Mouse (Mus musculus): ENCODE data around the gene Phactr2. TPM values are rescaled to one million over a fixed set of nuclear protein-coding genes. Genes with fewer than 3 reads are reported as not detected.

Phactr2 gene
- polyA plus RNA-seq, 1 experiment, result 3.5 TPM

- H3K4me3 ChIP-seq (ENCODE audit: extremely low read depth, insufficient read depth, insufficient read length), result no peak overlapping the region
- DNase-seq (ENCODE audit: low read depth in 1 of 2, low spot score in 2 of 2), result no peak
- TF ChIP-seq CTCF (IDR thresholded peaks at IDR 0.05; ENCODE audit: extremely low read depth, insufficient read depth, insufficient read length, insufficient replicate concordance) (no peak), POLR2A (IDR thresholded peaks at IDR 0.05; ENCODE audit: low read depth, low read length) (no peak)
- WGBS, result 91% methylated on average over 9 of the region's 9 CpGs
- H3K4me1 ChIP-seq (ENCODE audit: control insufficient read depth, insufficient read depth, insufficient read length), result no peaks in the 10 kb centered on the region
- H3K27me3 ChIP-seq (ENCODE audit: control insufficient read depth, insufficient read depth, low read length), result no peaks in the 10 kb centered on the region
- no peaks in the 10 kb centered on the region for H3K36me3 ChIP-seq (ENCODE audit: control insufficient read depth, insufficient read depth, low read length)
- H3K27ac ChIP-seq (ENCODE audit: insufficient read depth, low read length), result no peak overlapping the region
Measured at GRCm38 (mm10) chr10:13425198-13425597, 49.0 kb downstream of the Phactr2 start.

DNA sequence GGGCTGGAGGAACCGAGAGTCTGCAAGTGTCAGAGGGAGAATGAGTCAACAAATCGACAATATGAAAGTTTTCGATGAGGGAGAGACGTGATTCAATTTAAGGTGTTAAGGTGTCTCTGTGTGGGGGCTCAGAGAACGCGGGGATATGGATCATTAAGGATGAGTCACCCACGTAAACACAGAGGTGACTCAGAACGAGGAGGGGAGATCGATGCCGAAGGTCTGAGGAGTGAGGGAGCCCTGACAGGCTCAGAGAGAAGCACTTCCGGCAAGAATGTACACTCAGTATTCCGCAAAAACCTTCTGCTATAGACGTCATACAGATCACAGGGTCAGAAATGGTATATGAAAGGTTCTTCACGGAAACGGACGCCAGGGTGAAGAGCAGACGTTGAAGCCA lies 49.7 kb downstream of the Phactr2 start:
- DNase-seq (ENCODE audit: low read depth in 1 of 2, low spot score in 2 of 2), result no peak
- 90% methylated on average over 17 of the region's 17 CpGs for WGBS
- H3K27ac ChIP-seq (ENCODE audit: insufficient read depth, low read length), result no peak overlapping the region
- no peaks in the 10 kb centered on the region for H3K36me3 ChIP-seq (ENCODE audit: control insufficient read depth, insufficient read depth, low read length)
- H3K4me3 ChIP-seq (ENCODE audit: extremely low read depth, insufficient read depth, insufficient read length), result no peak overlapping the region
- H3K27me3 ChIP-seq (ENCODE audit: control insufficient read depth, insufficient read depth, low read length), result no peaks in the 10 kb centered on the region
- TF ChIP-seq CTCF (IDR thresholded peaks at IDR 0.05; ENCODE audit: extremely low read depth, insufficient read depth, insufficient read length, insufficient replicate concordance) (no peak), POLR2A (IDR thresholded peaks at IDR 0.05; ENCODE audit: low read depth, low read length) (no peak)
- H3K4me1 ChIP-seq (ENCODE audit: control insufficient read depth, insufficient read depth, insufficient read length), result no peaks in the 10 kb centered on the region

- Histone ChIP-seq H3K4me1 (ENCODE audit: control insufficient read depth, insufficient read depth, insufficient read length) (no peaks in the 10 kb centered on the region), H3K27ac (ENCODE audit: insufficient read depth, low read length) (no peak overlapping the region), H3K4me3 (ENCODE audit: extremely low read depth, insufficient read depth, insufficient read length) (no peak overlapping the region), H3K27me3 (ENCODE audit: control insufficient read depth, insufficient read depth, low read length) (no peaks in the 10 kb centered on the region), H3K36me3 (ENCODE audit: control insufficient read depth, insufficient read depth, low read length) (no peaks in the 10 kb centered on the region)
- WGBS, result 91% methylated on average over 10 of the region's 10 CpGs
- no peak for DNase-seq (ENCODE audit: low read depth in 1 of 2, low spot score in 2 of 2)
- TF ChIP-seq CTCF (IDR thresholded peaks at IDR 0.05; ENCODE audit: extremely low read depth, insufficient read depth, insufficient read length, insufficient replicate concordance), result no peak
- no peak for TF ChIP-seq POLR2A (IDR thresholded peaks at IDR 0.05; ENCODE audit: low read depth, low read length)
Measured at GRCm38 (mm10) chr10:13424015-13424414, 50.2 kb downstream of the Phactr2 start.

DNA sequence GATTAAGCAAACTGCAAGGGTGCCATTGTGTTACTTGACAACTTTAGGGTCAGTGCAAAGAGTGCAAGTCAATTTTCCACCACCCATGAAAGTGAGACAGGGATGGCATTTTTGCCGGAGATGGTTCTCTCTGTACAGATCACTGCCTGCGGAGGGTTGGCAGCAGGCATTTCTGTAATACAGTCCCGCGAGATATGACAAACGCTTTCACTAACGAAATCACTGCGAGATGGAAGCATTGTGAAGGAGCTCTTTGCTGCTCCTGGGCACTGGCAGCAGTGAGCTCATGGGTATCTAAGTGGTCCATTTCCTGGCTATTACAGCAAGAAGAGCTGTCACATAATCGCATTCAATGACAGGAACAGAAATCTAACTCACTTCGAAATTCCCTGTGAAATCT lies 52.1 kb downstream of the Phactr2 start:
- Histone ChIP-seq H3K27ac (ENCODE audit: insufficient read depth, low read length) (no peak overlapping the region), H3K27me3 (ENCODE audit: control insufficient read depth, insufficient read depth, low read length) (no peaks in the 10 kb centered on the region), H3K4me3 (ENCODE audit: extremely low read depth, insufficient read depth, insufficient read length) (no peak overlapping the region), H3K36me3 (ENCODE audit: control insufficient read depth, insufficient read depth, low read length) (no peaks in the 10 kb centered on the region), H3K4me1 (ENCODE audit: control insufficient read depth, insufficient read depth, insufficient read length) (no peaks in the 10 kb centered on the region)
- 92% methylated on average over 9 of the region's 9 CpGs for WGBS
- TF ChIP-seq CTCF (IDR thresholded peaks at IDR 0.05; ENCODE audit: extremely low read depth, insufficient read depth, insufficient read length, insufficient replicate concordance) (no peak), POLR2A (IDR thresholded peaks at IDR 0.05; ENCODE audit: low read depth, low read length) (no peak)
- no peak for DNase-seq (ENCODE audit: low read depth in 1 of 2, low spot score in 2 of 2)

DNA sequence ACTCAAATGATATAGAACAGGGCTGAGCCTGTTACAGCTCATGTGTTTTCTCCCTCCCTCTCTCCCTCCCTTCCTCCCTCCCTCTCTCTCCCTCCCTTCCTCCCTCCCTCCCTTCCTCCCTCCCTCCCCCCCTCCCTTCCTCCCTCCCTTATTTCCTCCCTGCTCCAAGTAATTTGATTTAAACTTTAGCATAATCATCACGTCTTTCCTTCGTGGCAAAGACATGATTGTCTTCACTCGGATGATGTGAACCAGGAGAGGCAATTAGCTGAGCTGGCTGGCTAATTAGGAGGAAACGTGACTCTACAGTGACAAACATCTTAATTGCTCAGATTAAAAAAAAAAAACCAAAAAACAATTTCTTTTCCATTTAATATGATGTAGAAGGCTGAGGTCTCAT lies 55.0 kb downstream of the Phactr2 start:
- 73% methylated on average over 4 of the region's 4 CpGs for WGBS
- DNase-seq (ENCODE audit: low read depth in 1 of 2, low spot score in 2 of 2), result no peak
- H3K36me3 ChIP-seq (ENCODE audit: control insufficient read depth, insufficient read depth, low read length), result no peaks in the 10 kb centered on the region
- H3K4me3 ChIP-seq (ENCODE audit: extremely low read depth, insufficient read depth, insufficient read length), result no peak overlapping the region
- TF ChIP-seq CTCF (IDR thresholded peaks at IDR 0.05; ENCODE audit: extremely low read depth, insufficient read depth, insufficient read length, insufficient replicate concordance) (no peak), POLR2A (IDR thresholded peaks at IDR 0.05; ENCODE audit: low read depth, low read length) (no peak)
- H3K27me3 ChIP-seq (ENCODE audit: control insufficient read depth, insufficient read depth, low read length), result no peaks in the 10 kb centered on the region
- H3K4me1 ChIP-seq (ENCODE audit: control insufficient read depth, insufficient read depth, insufficient read length), result no peaks in the 10 kb centered on the region
- no peak overlapping the region for H3K27ac ChIP-seq (ENCODE audit: insufficient read depth, low read length)

- H3K27me3 ChIP-seq (ENCODE audit: control insufficient read depth, insufficient read depth, low read length), result no peaks in the 10 kb centered on the region
- DNase-seq (ENCODE audit: low read depth in 1 of 2, low spot score in 2 of 2), result no peak
- H3K27ac ChIP-seq (ENCODE audit: insufficient read depth, low read length), result no peak overlapping the region
- WGBS, result 88% methylated on average over 8 of the region's 8 CpGs
- H3K4me3 ChIP-seq (ENCODE audit: extremely low read depth, insufficient read depth, insufficient read length), result no peak overlapping the region
- H3K4me1 ChIP-seq (ENCODE audit: control insufficient read depth, insufficient read depth, insufficient read length), result no peaks in the 10 kb centered on the region
- TF ChIP-seq CTCF (IDR thresholded peaks at IDR 0.05; ENCODE audit: extremely low read depth, insufficient read depth, insufficient read length, insufficient replicate concordance) (no peak), POLR2A (IDR thresholded peaks at IDR 0.05; ENCODE audit: low read depth, low read length) (no peak)
- H3K36me3 ChIP-seq (ENCODE audit: control insufficient read depth, insufficient read depth, low read length), result no peaks in the 10 kb centered on the region
Measured at GRCm38 (mm10) chr10:13415489-13416104, 58.6 kb downstream of the Phactr2 start.

- DNase-seq (ENCODE audit: low read depth in 1 of 2, low spot score in 2 of 2), result no peak
- Histone ChIP-seq H3K27ac (ENCODE audit: insufficient read depth, low read length) (no peak overlapping the region), H3K36me3 (ENCODE audit: control insufficient read depth, insufficient read depth, low read length) (no peaks in the 10 kb centered on the region), H3K4me1 (ENCODE audit: control insufficient read depth, insufficient read depth, insufficient read length) (no peaks in the 10 kb centered on the region), H3K27me3 (ENCODE audit: control insufficient read depth, insufficient read depth, low read length) (no peaks in the 10 kb centered on the region), H3K4me3 (ENCODE audit: extremely low read depth, insufficient read depth, insufficient read length) (no peak overlapping the region)
- WGBS, result 95% methylated on average over 19 of the region's 19 CpGs
- TF ChIP-seq POLR2A (IDR thresholded peaks at IDR 0.05; ENCODE audit: low read depth, low read length), result no peak
- TF ChIP-seq CTCF (IDR thresholded peaks at IDR 0.05; ENCODE audit: extremely low read depth, insufficient read depth, insufficient read length, insufficient replicate concordance), result no peak
Measured at GRCm38 (mm10) chr10:13412202-13412923, 61.8 kb downstream of the Phactr2 start.
